Mouse (Mus musculus) layer of hippocampus, adult 2 months (tissue): ENCODE data around the gene Chmp5. TPM values are rescaled to one million over a fixed set of nuclear protein-coding genes. Genes with fewer than 3 reads are reported as not detected.

Source experiments
- DNase-seq, 2 experiments: peaks; one replicate each; pipeline ENCODE4 v3.0.0; 2022; ENCODE audit warnings: low spot score in 2 of 2
- H3K27ac ChIP-seq: fragments of 200-600 bp; 2 replicates; pipeline ENCODE4 v1.8.1; 2022
- H3K4me3 ChIP-seq: fragments of 200-600 bp; 2 replicates; pipeline ENCODE4 v1.8.1; 2022; ENCODE audit warnings: mild to moderate bottlenecking
- CTCF ChIP-seq: fragments of 200-600 bp; conservative IDR thresholded peaks from 2 replicates; pipeline ENCODE4 v1.8.1; 2022; ENCODE audit warnings: antibody characterized with exemption, mild to moderate bottlenecking, moderate library complexity
- microRNA-seq, 2 experiments: library from miRNA; unstranded; fragments of <30 nt; microRNA quantifications; one replicate each; pipeline ENCODE4 v1.2.0; 2021
- total RNA-seq, 2 experiments: library from RNA; stranded (reverse); gene quantifications; 2 replicates each; pipeline ENCODE4 v1.2.3; 2021

Gene Chmp5
- total RNA-seq, 2 experiments from 2014 or later, result 81.5 to 84.7 TPM

- DNase-seq, result no peak
- Histone ChIP-seq H3K4me3 (no peak overlapping the region), H3K27ac (no peak overlapping the region)
- no peak for TF ChIP-seq CTCF
These were observed 52.1 kb downstream of the Chmp5 start for GRCm38 (mm10) chr4:41000271-41000670.

DNA sequence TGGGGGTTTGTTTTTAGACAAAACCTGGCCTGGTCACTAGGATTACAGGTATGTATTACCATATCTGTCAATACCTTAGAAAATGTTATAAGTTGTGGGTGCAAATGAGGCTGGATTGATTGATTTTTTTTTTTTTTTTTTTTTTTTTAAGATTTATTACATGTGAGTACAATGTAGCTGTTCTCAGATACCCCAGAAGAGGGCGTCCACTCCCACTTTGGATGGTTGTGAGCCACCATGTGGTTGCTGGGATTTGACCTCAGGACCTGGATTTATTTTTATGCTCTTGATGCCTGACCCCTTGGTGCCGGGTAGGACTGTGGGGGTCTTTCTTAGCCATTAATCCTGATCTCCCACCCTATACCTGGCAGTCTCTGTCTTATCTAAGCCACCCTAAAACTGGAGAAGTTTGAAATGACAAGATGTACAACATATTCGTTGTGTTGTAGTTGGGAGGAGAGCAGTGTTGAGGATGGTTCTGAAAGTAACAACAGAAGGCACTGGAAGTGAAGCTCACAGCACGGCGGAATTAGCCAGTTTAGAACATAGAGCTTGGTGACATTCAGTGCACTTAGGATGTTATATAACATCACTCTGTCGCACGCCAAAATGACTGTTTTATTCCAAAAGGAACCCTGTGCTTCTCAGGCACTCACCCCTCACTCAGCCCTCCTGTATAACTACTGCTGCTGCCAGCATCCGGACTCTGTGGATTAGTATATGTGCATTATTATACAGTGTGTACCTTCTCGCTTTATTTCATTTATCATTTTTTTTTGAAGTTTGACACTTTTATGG lies 52.8 kb downstream of the Chmp5 start:
- H3K4me3 ChIP-seq, result no peak overlapping the region
- peak; percentile 54 for TF ChIP-seq CTCF
- H3K27ac ChIP-seq, result peak overlapping the region; percentile 43; the same call in 1 of the 2 replicates
- DNase-seq, result no peak

GRCm38 (mm10) chr4:41013351-41013750 lies 65.1 kb downstream of the Chmp5 start:
- TF ChIP-seq CTCF, result no peak
- Histone ChIP-seq H3K4me3 (no peak overlapping the region), H3K27ac (no peak overlapping the region)
- DNase-seq, result no peak

Small RNAs within 50 kb of the gene (microRNA-seq; reads per million reads assigned to microRNA genes)
- gene Mir3094, result 0.74 to 1.3 reads per million in 2 experiments

Other genes starting within 250 kb of the Chmp5 start
- gene Aptx, start 245.2 kb upstream of the Chmp5 start, total RNA-seq, result 10 to 100 TPM; 26.8 to 29.0 TPM
- 100 to 1,000 TPM; 282 to 312 TPM for gene Dnaja1, start 226.3 kb upstream of the Chmp5 start, total RNA-seq
- 10 to 100 TPM; 51.4 to 52.3 TPM for gene Smu1, start 190.5 kb upstream of the Chmp5 start, total RNA-seq
- gene B4galt1, start 94.4 kb upstream of the Chmp5 start, total RNA-seq, result 10 to 100 TPM in 1 of 2 experiments, 1 to 10 TPM in 1; 8.5 to 10.8 TPM
- gene Spink4, start 28.4 kb upstream of the Chmp5 start, total RNA-seq, result not detected
- 100 to 1,000 TPM; 149 to 151 TPM for gene Bag1, start 113 bp upstream of the Chmp5 start, total RNA-seq
- gene Nfx1, start 22.5 kb downstream of the Chmp5 start, total RNA-seq, result 10 to 100 TPM; 72.0 to 77.1 TPM
- gene Aqp7, start 99.7 kb downstream of the Chmp5 start, total RNA-seq, result under 1 TPM in 1 of 2 experiments, not detected in 1; 0.28 TPM
- gene Aqp3, start 149.8 kb downstream of the Chmp5 start, total RNA-seq, result not detected
- gene Nol6, start 176.0 kb downstream of the Chmp5 start, total RNA-seq, result 100 to 1,000 TPM; 105 to 113 TPM
- 10 to 100 TPM; 77.3 to 81.1 TPM for gene Ube2r2, start 187.3 kb downstream of the Chmp5 start, total RNA-seq